Mouse (Mus musculus) stomach, embryonic 15.5 days (tissue): ENCODE measurements around the gene Nup88. TPM values are rescaled to one million over a fixed set of nuclear protein-coding genes. Genes with fewer than 3 reads are reported as not detected.
A peak's percentile ranks its signal among the peaks of the same experiment; 100 is the strongest.

Source experiments
- ATAC-seq: fragments of 200-750 bp; cut with Nextera tagmentation; 2 replicates; pipeline ENCODE4 v1.8.0; 2017; ENCODE audit warnings: low read depth, moderate number of reproducible peaks, moderate TSS enrichment; ENCODE audit not compliant: insufficient read depth, low FRiP score
- H3K27ac ChIP-seq: fragments of 300-500 bp; sonication (generic); 2 replicates; pipeline ENCODE4 v1.5.1; 2015; ENCODE audit warnings: mild to moderate bottlenecking, inconsistent platforms
- H3K27me3 ChIP-seq: fragments of 300-500 bp; sonication (generic); replicated peaks from 2 replicates; pipeline ENCODE4 v1.6.1; 2015; ENCODE audit warnings: inconsistent platforms
- H3K36me3 ChIP-seq: fragments of 300-500 bp; sonication (generic); 2 replicates; pipeline ENCODE4 v1.6.1; 2015; ENCODE audit warnings: inconsistent platforms
- H3K4me1 ChIP-seq: fragments of 300-500 bp; sonication (generic); 2 replicates; pipeline ENCODE4 v1.6.1; 2015; ENCODE audit warnings: inconsistent platforms
- H3K4me2 ChIP-seq: fragments of 300-500 bp; sonication (generic); 2 replicates; pipeline ENCODE4 v1.6.1; 2015; ENCODE audit warnings: mild to moderate bottlenecking, inconsistent platforms
- H3K4me3 ChIP-seq: fragments of 300-500 bp; sonication (generic); replicated peaks from 2 replicates; pipeline ENCODE4 v1.5.1; 2015; ENCODE audit warnings: inconsistent platforms
- H3K9ac ChIP-seq: fragments of 300-500 bp; sonication (generic); 2 replicates; pipeline ENCODE4 v1.6.1; 2015; ENCODE audit warnings: inconsistent platforms
- H3K9me3 ChIP-seq: fragments of 300-500 bp; sonication (generic); 2 replicates; pipeline ENCODE4 v1.6.1; 2016; ENCODE audit warnings: inconsistent platforms
- WGBS: fragments of 180-500 bp; shearing (Covaris S2); methylation state at CpG from one replicate; pipeline ENCODE4 v1.1.7; 2015; 5-methylcytosine and 5-hydroxymethylcytosine counted together
- polyA plus RNA-seq: library from polyadenylated mRNA; unstranded; fragments of >200 nt; fragmentation: Nextera tagmentation; extraction: Ambion mirVana; gene quantifications from 2 replicates; pipeline ENCODE4 v1.2.1, GENCODE M21; 2015

Gene Nup88
- polyA plus RNA-seq, 1 experiment from 2014 or later = 108 TPM

GRCm38 (mm10) chr11:70982557-70983228, 12.9 kb upstream of the Nup88 start, which contains the start of gene C1qbp:
TSS of gene C1qbp (minus strand) at chr11:70983026.
- H3K36me3 ChIP-seq = peaks cover 46% of the 10 kb centered on the region
- ATAC-seq = peak; percentile 95
- H3K9me3 ChIP-seq = no peaks in the 10 kb centered on the region
- H3K4me2 ChIP-seq = peak within 1 kb of the TSS; percentile 78
- WGBS = under 1% methylated on average over 62 of the region's 64 CpGs
- peak within 1 kb of the TSS; percentile 89 for H3K9ac ChIP-seq
- H3K27ac ChIP-seq = peak within 1 kb of the TSS; percentile 59
- peaks cover 12% of the 10 kb centered on the region; the same call in 1 of the 2 replicates for H3K4me1 ChIP-seq
- no peaks in the 10 kb centered on the region for H3K27me3 ChIP-seq
- peak within 1 kb of the TSS; percentile 100 for H3K4me3 ChIP-seq

- Histone ChIP-seq H3K27ac (no peak overlapping the region), H3K9me3 (no peaks in the 10 kb centered on the region), H3K4me1 (peaks cover 12% of the 10 kb centered on the region; the same call in 1 of the 2 replicates), H3K9ac (peak overlapping the region; percentile 89; the same call in 1 of the 2 replicates), H3K4me2 (peak overlapping the region; percentile 78), H3K27me3 (no peaks in the 10 kb centered on the region), H3K36me3 (peaks cover 48% of the 10 kb centered on the region), H3K4me3 (peak overlapping the region; percentile 100)
- 5% methylated on average over 12 of the region's 12 CpGs for WGBS
- ATAC-seq = no peak
These were observed 12.3 kb upstream of the Nup88 start for GRCm38 (mm10) chr11:70982030-70982429.

GRCm38 (mm10) chr11:70980751-70981510, 11.2 kb upstream of the Nup88 start:
- Histone ChIP-seq H3K4me2 (peak overlapping the region; percentile 78), H3K27ac (no peak overlapping the region), H3K27me3 (no peaks in the 10 kb centered on the region), H3K9ac (no peak overlapping the region), H3K36me3 (peaks cover 48% of the 10 kb centered on the region), H3K4me3 (no peak overlapping the region), H3K4me1 (peaks cover 12% of the 10 kb centered on the region; the same call in 1 of the 2 replicates), H3K9me3 (no peaks in the 10 kb centered on the region)
- no peak for ATAC-seq
- WGBS = 91% methylated on average over 14 of the region's 14 CpGs

- Histone ChIP-seq H3K36me3 (peaks cover 51% of the 10 kb centered on the region), H3K4me2 (no peak overlapping the region), H3K4me3 (no peak overlapping the region), H3K27ac (no peak overlapping the region), H3K27me3 (no peaks in the 10 kb centered on the region), H3K9me3 (no peaks in the 10 kb centered on the region), H3K4me1 (peaks cover 12% of the 10 kb centered on the region; the same call in 1 of the 2 replicates), H3K9ac (no peak overlapping the region)
- ATAC-seq = no peak
- 85% methylated on average over 6 of the region's 6 CpGs for WGBS
These were observed 10.5 kb upstream of the Nup88 start for GRCm38 (mm10) chr11:70980232-70980631.

GRCm38 (mm10) chr11:70977293-70977692, 7.5 kb upstream of the Nup88 start:
- Histone ChIP-seq H3K9ac (no peak overlapping the region), H3K4me2 (no peak overlapping the region), H3K9me3 (no peaks in the 10 kb centered on the region), H3K27ac (no peak overlapping the region), H3K4me3 (no peak overlapping the region), H3K27me3 (no peaks in the 10 kb centered on the region), H3K36me3 (peaks cover 64% of the 10 kb centered on the region), H3K4me1 (peaks cover 12% of the 10 kb centered on the region; the same call in 1 of the 2 replicates)
- ATAC-seq = no peak
- WGBS = 86% methylated on average over 6 of the region's 6 CpGs

- Histone ChIP-seq H3K36me3 (peaks cover 54% of the 10 kb centered on the region), H3K27ac (no peak overlapping the region), H3K9ac (no peak overlapping the region), H3K4me2 (no peak overlapping the region), H3K4me3 (no peak overlapping the region), H3K4me1 (0 out of 2 replicates have a peak, but pooled peaks cover 4% of the 10 kb centered on the region), H3K27me3 (no peaks in the 10 kb centered on the region), H3K9me3 (no peaks in the 10 kb centered on the region)
- WGBS = 69% methylated on average over 2 of the region's 2 CpGs
- ATAC-seq = no peak
These were observed 5.4 kb upstream of the Nup88 start for GRCm38 (mm10) chr11:70975193-70975592.

- 71% methylated on average over 4 of the region's 4 CpGs for WGBS
- H3K27ac ChIP-seq = no peak overlapping the region
- no peak overlapping the region for H3K4me3 ChIP-seq
- H3K9ac ChIP-seq = no peak overlapping the region
- peaks cover 44% of the 10 kb centered on the region for H3K36me3 ChIP-seq
- no peaks in the 10 kb centered on the region for H3K9me3 ChIP-seq
- no peak overlapping the region for H3K4me2 ChIP-seq
- 0 out of 2 replicates have a peak, but pooled peaks cover 4% of the 10 kb centered on the region for H3K4me1 ChIP-seq
- no peak for ATAC-seq
- H3K27me3 ChIP-seq = no peaks in the 10 kb centered on the region
These were observed 4.2 kb upstream of the Nup88 start for GRCm38 (mm10) chr11:70973947-70974346.

- Histone ChIP-seq H3K4me3 (no peak overlapping the region), H3K27ac (no peak overlapping the region), H3K9ac (no peak overlapping the region), H3K36me3 (peaks cover 31% of the 10 kb centered on the region), H3K27me3 (no peaks in the 10 kb centered on the region), H3K4me2 (no peak overlapping the region), H3K9me3 (no peaks in the 10 kb centered on the region), H3K4me1 (peaks cover 8% of the 10 kb centered on the region)
- 62% methylated on average over 1 of the region's 1 CpGs for WGBS
- no peak for ATAC-seq
These were observed 2.8 kb upstream of the Nup88 start for GRCm38 (mm10) chr11:70972586-70972985.

GRCm38 (mm10) chr11:70970560-70971540, 1.1 kb upstream of the Nup88 start:
- Histone ChIP-seq H3K9ac (peak overlapping the region; percentile 52), H3K4me2 (peak overlapping the region; percentile 82), H3K9me3 (no peaks in the 10 kb centered on the region), H3K27me3 (no peaks in the 10 kb centered on the region), H3K4me1 (peaks cover 8% of the 10 kb centered on the region), H3K27ac (peak overlapping the region; percentile 94), H3K36me3 (peaks cover 21% of the 10 kb centered on the region), H3K4me3 (peak overlapping the region; percentile 85)
- 15% methylated on average over 24 of the region's 24 CpGs for WGBS
- peak; percentile 23; the same call in 1 of the 2 replicates for ATAC-seq

GRCm38 (mm10) chr11:70969271-70969794, 440 bp downstream of the Nup88 start:
- Histone ChIP-seq H3K9ac (peak overlapping the region; percentile 90), H3K4me3 (peak overlapping the region; percentile 85), H3K36me3 (peaks cover 23% of the 10 kb centered on the region), H3K27me3 (no peaks in the 10 kb centered on the region), H3K27ac (peak overlapping the region; percentile 84), H3K4me2 (peak overlapping the region; percentile 66), H3K4me1 (peaks cover 8% of the 10 kb centered on the region), H3K9me3 (no peaks in the 10 kb centered on the region)
- whole genome bisulfite sequencing = under 1% methylated on average over 25 of the region's 25 CpGs
- no peak for ATAC-seq
